Comparison of ENCODE assay signal across 23 mouse cellular contexts in genomic region chr1:52182992-52183391, GRCm38 (mm10). TPM values are rescaled to one million over a fixed set of nuclear protein-coding genes. Genes with fewer than 3 reads are reported as not detected.
DNase-seq lines count a peak whose midpoint lies in the region; ATAC-seq lines count a peak whose summit lies in the region.
"Had no signal": no experiment of that assay in that cellular context is flagged by ENCODE, and none has a peak within 500 bp of the region (broad histone marks: within the 10 kb centered on the region; RNA-seq: fewer than 3 reads in every experiment).

No protein-coding gene starts in this region.

- no peak overlapping the region for H3K4me3 ChIP-seq in heart, embryonic 13.5 days
- H3K4me3 ChIP-seq: forebrain, embryonic 10.5 days; forebrain, embryonic 15.5 days; heart, embryonic 12.5 days; hindbrain, embryonic 15.5 days had no signal

- peak; percentile 70 for ATAC-seq in frontal cortex, adult (ENCODE audit: low TSS enrichment)
- ATAC-seq in heart, embryonic 13.5 days (ENCODE audit: extremely low read depth, insufficient number of reproducible peaks, low FRiP score, low TSS enrichment) = no peak
- ATAC-seq: forebrain, embryonic 15.5 days; intestine, postnatal 0 days had no signal

- no peak overlapping the region for H3K4me2 ChIP-seq in heart, embryonic 13.5 days
- H3K4me2 ChIP-seq: forebrain, embryonic 15.5 days; heart, embryonic 12.5 days; hindbrain, embryonic 15.5 days had no signal

- 0 out of 2 replicates have a peak overlapping the region, but pooled peaks have one; percentile 24 for H3K27ac ChIP-seq in heart, embryonic 13.5 days (replicated peaks)
- H3K27ac ChIP-seq: forebrain, embryonic 10.5 days; forebrain, embryonic 15.5 days; hindbrain, embryonic 15.5 days had no signal

- H3K27me3 ChIP-seq in heart, embryonic 13.5 days (replicated peaks) = no peaks in the 10 kb centered on the region
- H3K27me3 ChIP-seq: CH12.LX; forebrain, embryonic 15.5 days; heart, embryonic 12.5 days; hindbrain, embryonic 15.5 days had no signal

- WGBS in heart, embryonic 13.5 days = 87% methylated on average over 2 of the region's 2 CpGs

- H3K9ac ChIP-seq in heart, embryonic 13.5 days = no peak overlapping the region
- H3K9ac ChIP-seq: forebrain, embryonic 15.5 days; heart, embryonic 12.5 days; hindbrain, embryonic 15.5 days had no signal

- H3K4me1 ChIP-seq in heart, embryonic 13.5 days = peaks cover 10% of the 10 kb centered on the region
- H3K4me1 ChIP-seq: forebrain, embryonic 10.5 days; forebrain, embryonic 15.5 days; hindbrain, embryonic 15.5 days had no signal

- H3K9me3 ChIP-seq in heart, embryonic 13.5 days = no peaks in the 10 kb centered on the region
- H3K9me3 ChIP-seq: forebrain, embryonic 10.5 days; forebrain, embryonic 15.5 days; G1E; heart, embryonic 12.5 days; hindbrain, embryonic 15.5 days had no signal

- H3K36me3 ChIP-seq in heart, embryonic 13.5 days = peaks cover 9% of the 10 kb centered on the region

- intact Hi-C loops in heart, postnatal 36 days (cut with DNase I) = no loop called here

- DNase-seq in frontal cortex, postnatal 25 days (ENCODE audit: low spot score in 2 of 2) = no peak
- DNase-seq in heart, postnatal 36 days = no peak
- peak; percentile 55 for DNase-seq in brain, adult 2 months (ENCODE audit: low read depth, low spot score)
- DNase-seq in testis, postnatal 14 days (ENCODE audit: low spot score) = no peak
- no peak for DNase-seq in retina, embryonic 14.5 days (ENCODE audit: low spot score)
- DNase-seq: adrenal gland, adult 2 months; adrenal gland, postnatal 14 days; B cell, adult 2 months; cerebellum, adult 18-20 months; cerebellum, adult 9-10 months; cerebellum, postnatal 14 days; gastrocnemius, postnatal 25 days; heart, postnatal 4 days; kidney, adult 8-10 months had no signal

RNA-seq across cellular contexts. Expression of gene Gls, which starts 50.0 kb away (rescaled TPM):
- polyA plus RNA-seq in heart, embryonic 13.5 days (2015; fragmentation: Nextera tagmentation; extraction: Ambion mirVana) = 14.7 and 20.5 TPM in 2 replicates
- 100 to 1,000 TPM in 1 of 2 experiments, 10 to 100 TPM in 1; 78.2 to 109 TPM for total RNA-seq in heart, postnatal 36 days (2021)
